Mouse (Mus musculus): Measurements from ENCODE around the gene Kdm6b.

Gene Kdm6b

DNA sequence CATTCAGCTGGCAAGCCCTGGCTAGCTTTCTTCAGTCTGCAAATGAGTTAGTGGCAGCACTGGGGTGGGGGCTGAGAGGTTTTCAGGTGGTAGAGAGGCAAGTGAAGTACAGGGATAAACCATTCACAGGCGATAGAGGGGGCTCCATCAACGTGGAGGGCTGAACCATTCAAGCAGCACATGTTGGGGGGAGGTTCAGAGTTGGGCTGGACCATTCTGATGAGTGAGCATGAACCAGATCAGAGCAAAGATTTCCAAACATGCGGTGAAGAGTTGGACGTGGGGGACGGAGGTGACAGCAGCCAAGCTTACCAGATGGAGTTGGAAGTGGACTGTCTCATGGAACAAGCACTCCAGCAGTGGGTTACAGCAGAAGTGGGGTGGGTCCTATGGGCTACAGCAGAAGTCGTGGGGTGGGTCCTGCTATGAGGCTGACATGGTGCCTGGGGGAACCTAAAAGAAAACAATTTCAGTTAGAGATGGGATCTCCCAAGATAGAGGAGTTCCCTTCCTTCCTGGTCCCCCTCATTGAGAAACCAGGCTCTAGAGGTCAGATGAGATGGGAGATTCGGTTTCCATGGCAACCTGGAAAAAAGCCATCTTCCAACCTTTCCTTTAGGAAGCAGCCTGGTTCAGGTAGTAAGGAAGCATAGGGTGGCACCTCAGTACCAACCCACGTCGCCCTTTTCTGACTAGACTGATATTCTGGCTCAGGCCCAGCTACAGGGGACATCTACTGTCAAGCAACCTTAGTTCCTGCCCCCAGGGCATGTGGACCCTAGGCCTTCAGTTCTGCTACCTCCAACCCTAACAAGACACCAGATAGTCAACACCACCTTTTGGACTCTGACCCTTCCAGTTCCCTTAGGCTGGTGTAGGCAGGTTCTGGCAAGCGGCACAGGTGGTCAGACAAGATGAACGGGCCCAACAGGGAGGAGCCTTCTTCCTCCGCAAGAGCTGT, at the start of gene Kdm6b:
TSS of gene Kdm6b (minus strand) at position 455 of the 961 bp plus-strand sequence.
- peak in 1 of 2 experiments; percentile 38 for DNase-seq

DNA sequence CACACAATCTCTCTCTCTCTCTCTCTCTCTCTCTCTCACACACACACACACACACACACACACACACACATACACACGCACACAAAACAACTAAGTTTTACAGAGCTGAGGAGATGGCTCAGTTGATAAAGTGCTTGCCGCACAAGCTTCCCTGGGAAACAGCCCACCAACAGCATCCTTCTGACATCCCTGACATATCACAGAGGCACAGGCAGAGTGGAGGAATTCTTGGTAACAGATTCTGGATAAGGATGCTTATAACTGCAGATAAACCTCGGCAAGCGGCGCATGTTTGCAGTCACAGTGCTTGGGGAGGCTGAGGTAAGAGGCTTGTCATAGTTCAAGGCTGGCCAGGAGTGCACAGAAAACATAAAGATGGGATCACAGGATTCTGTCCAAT, 48.1 kb upstream of the Kdm6b start:
- no peak for DNase-seq

DNA sequence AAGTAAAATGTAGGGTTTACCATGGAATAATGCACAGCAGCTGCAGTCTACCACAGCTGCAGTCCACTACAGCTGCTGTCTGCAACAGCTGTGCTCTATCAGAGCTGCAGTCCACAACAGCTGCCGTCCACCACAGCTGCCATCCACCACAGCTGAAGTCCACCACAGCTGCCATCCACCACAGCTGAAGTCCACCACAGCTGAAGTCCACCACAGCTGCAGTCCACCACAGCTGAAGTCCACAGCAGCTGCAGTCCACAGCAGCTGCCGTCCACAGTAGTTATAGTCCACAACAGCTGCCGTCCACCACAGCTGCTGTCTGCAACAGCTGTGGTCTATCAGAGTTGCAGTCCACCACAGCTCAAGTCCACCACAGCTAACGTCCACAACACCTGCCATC, 46.4 kb upstream of the Kdm6b start:
- DNase-seq = no peak

DNA sequence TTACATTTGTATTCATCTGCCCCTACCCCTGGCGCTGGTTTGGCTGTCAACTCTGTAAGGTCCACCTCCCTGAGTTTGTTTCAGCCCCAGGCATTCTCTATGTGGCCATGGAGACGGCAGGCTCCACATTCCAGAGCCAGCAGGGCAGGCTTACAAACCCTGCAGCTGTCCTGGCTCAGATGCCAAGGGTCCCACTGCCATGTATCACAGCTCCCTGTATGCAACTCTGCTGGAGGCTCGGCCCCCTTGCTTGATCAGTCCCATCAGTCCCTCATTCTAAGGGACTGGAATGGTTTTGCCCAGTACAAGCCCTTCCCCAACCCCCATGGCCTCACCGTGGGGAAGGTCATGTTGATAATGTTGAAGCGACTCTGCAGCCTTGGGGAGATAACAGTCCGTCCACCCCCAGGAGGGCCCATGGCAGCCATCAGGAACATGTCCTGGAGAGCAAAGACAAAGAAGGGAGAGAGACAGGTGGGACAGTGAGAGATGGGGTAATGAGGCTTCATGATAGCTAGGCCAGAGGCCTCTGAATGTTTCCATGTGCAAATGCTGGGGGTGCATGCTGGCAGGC, 43.6 kb upstream of the Kdm6b start:
- DNase-seq = no peak

DNA sequence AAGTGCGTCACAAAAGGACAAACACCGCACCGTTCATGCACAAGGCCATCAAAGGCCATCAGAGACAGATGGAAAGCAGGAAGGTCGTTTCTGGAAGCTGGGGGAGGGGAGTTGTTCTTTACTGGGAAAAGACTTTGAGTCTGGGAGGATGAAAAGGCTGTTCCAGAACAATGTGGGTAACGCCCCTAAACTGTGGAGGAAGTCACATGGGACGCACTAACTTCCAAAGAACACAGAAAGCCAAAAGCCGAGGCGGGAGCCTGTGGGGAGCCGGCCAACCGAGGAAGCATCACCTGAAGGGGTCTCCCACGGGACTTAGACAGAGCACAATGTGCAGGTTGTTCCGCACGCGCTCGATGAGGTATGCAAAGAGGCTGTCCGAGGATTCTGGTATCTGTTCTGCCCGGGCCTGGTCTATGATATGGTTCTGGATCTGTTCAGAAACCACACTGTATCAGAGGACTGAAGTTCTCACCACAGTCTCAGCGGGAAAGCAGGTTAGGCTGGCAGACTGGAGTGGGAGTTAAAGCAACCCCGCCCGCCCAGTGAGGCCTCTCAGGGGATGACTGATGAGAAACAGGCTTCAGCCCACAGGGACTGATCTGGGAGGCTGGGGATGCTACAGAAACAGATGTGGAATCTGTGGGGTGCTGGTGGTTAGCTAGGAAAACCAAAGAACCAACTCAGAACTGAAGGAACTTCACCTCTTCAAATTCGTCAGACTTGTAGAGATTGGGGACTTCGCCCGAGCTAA, 38.8 kb upstream of the Kdm6b start:
- peak; percentile 24 to 54 for DNase-seq

DNA sequence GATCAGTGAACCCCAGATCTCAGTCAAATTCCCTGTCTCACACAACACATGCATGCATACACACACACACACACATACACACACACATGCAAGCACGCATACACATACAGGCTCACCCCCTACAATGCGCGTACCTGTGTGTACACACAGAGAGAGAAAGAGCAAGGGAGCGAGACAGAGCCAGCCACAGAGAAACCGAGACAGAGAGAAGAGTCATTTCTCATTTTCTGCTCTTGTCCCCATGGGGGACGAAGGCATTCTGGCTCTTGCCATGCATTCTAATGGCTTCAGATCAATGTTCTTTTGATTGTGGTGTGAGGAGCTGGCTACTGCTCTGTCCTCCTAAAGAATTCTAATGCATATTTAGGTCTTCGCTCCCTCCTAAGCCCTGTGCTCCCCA, 33.8 kb upstream of the Kdm6b start:
- no peak for DNase-seq

DNA sequence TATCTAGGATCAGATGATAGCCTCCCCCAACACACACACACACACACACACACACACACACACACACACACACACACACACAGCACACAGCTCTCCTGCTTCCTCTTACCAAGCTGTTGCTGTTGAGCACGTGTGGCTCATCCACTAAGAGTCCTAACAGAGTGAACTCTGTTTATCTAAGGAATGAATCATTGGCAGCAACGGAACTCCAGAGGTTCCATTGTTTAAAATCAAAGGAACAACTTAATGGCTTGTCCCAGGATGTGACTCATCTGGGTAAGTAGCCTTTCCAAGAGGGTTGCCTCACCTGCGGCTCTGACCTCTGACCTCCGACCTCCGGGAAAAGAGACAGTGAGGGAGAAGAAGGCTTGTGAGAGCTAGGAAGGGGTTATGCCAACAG, 29.9 kb upstream of the Kdm6b start:
- peak; percentile 62 to 81 for DNase-seq

DNA sequence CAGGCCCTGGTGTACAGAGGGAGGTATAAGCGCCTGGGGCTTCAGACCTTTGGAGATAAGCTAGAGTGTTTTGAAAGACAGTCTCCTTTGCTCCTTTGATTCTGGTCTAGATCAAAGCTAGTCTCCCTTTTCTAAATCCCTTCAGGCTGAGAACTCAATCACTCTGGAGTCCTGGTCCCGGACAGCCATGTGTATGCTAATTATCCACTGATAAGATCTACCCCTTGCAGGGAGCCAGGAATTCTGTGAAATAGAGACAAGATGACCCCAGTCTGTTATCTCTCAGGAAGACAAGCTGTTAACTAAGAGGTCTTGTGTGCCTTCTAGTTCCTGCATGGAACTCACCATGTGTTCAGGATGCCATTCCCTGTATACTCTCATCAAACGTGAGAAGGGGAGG, 23.8 kb upstream of the Kdm6b start:
- no peak for DNase-seq

DNA sequence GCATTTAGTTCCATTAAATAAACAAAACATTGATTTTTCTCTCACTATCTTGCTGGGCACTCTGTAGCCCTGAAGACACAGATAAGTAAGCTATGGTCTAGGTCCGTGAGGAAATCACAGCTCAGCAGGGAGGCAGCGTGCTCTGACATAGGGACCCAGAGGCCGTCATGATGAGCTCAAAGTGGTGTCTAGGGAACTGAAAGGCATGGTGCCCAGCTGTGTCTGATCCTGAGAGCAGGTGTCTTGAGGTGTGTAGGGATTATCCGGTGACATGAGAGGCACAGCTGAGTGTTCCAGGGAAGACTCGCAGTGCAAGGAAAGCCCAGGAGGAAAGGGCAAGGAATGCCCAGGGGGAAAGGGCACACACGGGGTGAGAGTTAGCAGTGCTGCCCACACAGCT, 19.7 kb upstream of the Kdm6b start:
- no peak for DNase-seq

DNA sequence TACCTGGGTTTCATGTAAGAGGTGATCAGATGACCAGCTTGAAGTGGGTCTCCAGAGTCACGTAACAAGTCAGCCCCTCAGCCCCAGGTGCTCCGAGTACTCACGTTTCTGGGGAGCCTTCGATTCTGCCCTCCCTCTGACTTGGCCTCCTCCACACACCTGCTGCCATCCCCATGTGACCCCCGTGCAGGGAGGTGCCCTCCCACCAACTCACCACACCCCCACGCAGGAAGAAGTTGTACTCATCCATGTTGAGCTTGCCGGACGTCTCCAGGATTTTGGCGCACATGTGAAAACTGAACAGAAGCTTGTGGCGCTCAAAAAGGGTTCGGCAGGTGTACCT, 19.1 kb upstream of the Kdm6b start:
- DNase-seq = peak; percentile 21 to 41

DNA sequence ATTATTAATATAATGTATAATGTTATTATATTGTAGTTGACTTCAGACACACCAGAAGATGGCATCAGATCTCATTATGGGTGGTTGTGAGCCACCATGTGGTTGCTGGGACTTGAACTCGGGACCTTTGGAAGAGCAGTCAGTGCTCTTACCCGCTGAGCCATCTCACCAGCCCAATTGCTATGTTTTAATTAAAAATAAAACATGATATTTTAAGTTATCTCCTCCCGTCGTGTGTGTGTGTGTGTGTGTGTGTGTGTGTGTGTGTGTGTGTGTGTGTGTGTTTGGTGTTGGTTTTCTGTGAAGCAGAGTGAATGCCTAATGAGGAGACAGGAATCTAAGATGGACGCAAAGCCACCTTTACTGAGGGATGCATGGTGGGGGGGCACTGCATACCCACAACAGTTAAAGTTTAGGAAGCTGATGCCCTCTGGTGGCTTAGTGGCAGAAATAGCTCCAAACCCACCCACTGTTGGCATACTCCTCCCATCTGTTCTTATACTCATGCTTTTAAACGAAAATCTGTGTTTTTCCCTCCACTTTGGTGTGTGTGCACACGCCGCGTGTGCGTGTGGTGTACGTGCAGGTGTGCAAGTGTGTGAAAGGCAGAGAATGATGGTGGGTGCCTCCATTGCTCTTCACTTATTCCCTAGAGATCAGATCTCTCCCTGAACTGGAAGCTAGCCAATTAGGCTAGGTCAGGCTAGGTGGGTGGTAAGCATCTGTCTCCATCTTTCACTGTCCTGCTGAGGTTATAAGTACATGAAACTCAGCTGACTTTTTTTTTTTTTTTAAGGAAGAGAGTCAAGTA, 18.6 kb upstream of the Kdm6b start:
- peak; percentile 80 to 85 for DNase-seq

DNA sequence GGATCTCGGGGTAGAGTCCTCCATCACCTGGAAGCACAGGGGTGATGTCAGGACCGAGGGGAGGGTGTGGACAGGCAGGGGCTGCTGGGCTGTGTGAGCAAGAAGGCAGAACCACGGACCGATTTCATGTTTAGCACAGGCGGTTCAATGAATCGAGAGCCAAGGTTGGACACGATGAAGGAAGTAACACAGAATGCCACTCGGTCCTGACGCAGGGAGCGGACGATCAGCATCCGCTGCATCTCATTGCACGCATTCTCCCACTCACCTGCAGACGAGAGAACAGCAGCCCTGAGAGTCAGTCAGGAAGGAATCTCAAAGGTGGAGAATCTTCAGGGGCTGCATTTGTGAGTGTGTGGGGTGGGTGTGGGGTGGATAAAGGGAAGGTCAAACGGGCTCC, 17.2 kb upstream of the Kdm6b start:
- DNase-seq = no peak

DNA sequence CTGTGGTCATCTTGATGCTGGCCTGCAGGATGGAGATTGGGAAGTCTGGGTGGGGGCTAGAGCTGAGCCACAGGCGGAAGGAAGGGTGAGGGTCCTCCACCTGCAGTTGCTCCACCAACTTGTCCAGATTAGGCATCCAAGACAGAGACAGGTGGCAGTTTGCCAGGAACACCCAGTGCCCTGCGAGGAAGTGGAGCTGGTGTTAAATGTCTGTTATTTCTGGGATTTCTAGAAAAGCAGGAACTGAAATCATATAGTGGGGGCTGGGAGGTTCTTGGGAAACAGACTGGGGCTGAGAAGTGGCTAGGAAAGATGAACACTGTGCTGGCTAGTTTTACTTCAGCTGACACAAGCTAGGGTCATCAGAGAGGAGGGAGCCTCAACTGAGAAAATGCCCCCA, 15.8 kb upstream of the Kdm6b start:
- peak in 1 of 2 experiments; percentile 41 for DNase-seq

DNA sequence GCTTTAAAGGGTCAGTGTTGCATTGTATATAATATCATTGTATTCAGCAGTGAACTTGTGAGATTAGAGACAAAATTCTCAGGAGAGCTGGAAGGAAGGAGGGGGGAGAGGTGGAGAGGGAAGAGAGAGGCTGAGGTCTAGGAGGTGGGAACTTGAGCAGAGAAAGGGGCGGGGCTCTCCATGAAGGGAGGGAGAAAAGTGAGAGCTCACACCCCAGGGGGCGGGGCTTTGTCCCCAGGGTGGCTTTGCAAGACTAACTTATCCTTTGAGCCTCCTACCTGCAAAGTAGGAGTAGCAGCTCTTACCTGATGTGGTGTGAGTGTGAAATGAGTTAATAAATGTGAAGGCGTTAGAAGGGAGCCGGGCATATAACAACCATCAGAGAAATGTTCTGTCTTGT, 15.3 kb upstream of the Kdm6b start:
- peak; percentile 79 to 86 for DNase-seq

DNA sequence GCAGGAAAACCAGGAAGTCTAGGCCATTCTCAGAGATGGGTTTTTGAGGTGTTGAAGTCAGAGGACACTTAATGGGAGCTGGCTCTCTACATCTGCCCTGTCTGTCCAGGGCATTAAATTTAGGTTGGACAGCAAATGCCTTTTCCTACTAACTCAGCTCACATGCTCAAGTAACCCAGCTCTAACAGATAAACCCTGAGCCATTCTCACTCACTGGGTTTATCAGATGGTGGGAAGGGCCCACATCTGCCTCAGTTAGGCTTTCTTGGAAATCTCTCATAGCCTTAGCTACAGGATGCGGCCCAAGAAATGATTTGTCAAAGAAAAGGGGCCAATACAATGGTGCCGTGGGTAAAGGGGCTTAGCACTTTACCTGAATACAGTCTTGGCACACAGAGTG, 12.8 kb upstream of the Kdm6b start:
- no peak for DNase-seq

DNA sequence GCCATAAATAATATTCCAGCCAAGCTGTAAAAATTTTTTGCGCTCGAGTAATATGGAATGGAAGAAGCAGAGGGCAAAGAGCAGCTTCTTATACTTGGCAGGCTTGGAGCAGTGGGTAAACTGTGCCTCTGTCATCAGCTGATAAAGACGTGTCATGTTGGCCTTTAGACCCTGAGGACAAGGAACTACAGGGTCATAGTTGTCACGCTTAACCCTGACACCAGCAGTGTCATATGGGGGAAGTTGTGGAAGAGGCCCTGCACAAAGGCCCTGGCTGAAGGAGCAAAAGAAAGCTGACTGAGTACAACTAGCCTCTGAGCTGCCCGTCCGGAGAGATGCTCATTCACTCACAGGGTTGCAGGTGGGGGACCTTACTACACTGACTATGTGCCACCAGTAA, 10.4 kb upstream of the Kdm6b start:
- DNase-seq = no peak

DNA sequence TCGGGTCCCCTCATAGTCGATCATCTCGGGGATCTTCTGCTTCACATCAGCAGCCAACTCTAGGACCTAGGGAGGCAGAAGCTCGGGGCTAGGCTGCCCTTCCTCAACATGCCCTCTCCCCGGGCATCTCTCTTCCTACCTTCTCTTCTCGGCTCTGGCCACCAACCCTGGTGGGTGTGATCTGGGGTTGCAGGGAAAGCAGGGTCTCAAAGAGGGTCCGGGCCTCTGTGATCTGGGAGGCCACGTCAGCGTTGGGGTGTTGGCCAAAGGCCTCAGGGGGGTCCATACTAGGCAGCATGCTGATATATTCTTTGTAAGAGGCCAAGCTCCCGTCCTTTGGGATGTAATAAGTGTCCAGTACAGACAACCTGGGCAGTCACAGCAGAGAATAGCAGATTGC, 9.4 kb upstream of the Kdm6b start:
- no peak for DNase-seq

DNA sequence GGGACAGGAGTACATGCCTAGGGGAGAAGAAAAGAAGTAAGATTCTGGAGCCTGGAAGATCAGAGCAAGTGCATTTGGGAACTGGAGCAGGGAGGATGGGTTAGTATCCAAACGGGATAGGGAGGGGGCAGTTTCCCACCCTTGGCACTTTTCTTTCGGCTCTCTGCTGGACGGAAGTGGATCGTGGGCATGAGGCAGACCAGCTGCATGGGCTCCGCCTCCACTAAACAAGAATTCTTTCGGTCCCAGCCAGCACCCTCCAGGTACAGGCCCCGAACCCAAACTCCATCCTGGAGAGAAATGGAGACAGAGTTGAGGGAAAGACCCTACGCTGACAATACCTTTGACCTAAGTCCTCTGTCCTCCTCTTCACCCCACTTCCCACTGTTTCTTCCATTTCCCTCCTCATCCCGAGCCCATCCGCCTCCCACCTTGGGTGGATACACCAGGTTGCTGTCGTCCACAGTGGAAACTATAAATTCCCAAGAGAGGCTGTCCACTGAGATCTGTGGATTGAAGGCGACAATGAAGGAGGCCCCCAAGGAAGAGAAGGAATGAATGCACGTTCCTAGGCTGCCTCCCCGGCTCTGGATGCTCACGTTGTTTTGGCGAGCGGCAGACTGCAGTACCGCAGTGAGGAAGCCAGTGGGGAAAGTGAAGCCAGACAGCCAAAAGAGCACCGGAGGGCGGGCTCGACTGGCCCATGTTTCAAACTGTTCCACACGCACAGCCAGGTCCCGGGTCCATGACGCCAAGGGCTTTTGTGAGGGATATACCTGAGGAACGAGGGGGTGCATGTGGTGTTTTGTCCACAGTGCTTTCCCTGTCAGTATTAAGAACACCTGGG, 7.9 kb upstream of the Kdm6b start:
- DNase-seq = no peak

DNA sequence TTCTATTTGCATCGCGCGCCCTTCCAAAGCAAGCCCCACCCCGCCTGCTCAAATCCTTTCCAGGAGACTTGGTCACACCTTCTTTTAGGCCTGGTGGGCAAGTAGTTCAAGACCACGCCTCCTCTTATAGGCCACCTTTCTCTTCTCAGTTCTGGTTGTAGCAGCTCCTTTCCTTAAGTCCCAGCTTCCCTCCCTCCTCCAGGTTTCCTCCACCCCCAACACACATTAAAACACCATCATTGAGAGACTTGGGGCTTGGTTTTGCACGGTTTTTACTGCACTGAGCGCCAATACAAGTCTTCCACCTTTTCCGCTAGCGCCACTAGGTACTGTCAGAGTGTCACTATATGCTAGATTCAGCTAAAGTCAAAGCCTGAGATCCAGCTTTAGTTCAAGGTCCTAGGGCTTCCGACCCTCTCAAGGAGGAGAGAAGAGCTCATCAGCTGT, 7.1 kb upstream of the Kdm6b start:
- DNase-seq = peak in 1 of 2 experiments; percentile 66

DNA sequence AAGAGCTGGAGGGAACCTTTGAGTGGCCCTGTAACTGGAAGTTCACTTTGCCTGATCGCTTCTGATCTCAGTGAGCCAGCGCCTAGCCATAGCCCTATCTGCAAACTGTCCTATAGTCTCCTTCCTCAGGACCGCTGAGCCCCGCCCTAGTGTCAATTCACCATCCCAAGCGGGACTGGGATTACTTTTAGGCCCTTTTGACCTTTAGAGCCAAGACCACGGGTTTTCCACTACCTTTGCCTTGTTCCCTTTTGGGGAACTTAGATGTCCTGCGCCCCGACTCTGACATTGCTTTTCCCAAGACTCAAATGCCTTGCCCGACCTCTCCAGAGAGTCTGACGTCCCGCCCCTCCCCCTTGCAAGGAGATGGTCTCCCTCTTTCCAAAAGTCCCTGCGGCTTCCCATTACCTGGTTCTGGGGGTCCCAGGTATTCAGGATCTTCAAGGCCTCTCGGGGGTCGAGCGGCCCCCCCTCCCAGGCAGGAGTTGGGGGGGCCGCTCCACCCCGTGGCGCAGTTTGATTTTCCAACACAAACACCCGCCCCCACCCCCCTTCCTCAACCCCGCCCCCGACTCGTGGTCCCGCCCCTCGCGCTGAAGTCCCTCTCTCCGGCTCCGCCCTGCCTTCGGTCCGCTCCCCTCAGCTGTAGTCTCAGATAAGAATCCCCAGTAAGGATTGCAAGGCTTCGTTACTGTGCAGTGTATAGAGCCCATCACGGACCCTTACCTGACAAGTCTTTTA, 6.5 kb upstream of the Kdm6b start:
- DNase-seq = peak; percentile 70

DNA sequence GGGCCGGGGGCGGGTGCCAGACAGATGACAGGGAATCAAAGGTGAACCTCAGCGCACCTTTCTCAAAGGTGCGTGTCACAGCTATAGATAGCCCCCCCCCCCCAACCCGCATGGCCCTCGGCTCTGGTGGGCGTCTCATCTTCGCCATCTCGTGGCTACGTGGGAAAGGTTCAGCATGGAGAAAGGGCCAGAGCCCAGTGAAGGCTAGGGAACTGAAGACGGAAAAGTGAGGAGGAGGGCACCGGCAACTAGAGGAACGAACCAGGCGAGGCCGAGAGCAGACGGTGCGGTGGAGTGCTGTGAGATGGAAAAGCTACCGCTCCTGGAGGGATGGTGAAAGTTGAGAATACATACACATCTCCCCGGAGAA, 6.0 kb upstream of the Kdm6b start:
- peak in 1 of 2 experiments; percentile 48 for DNase-seq
